Comparison of ENCODE assay signal across 8 mouse cellular contexts in genomic region chr6:114329597-114330470, GRCm38 (mm10). TPM values are rescaled to one million over a fixed set of nuclear protein-coding genes. Genes with fewer than 3 reads are reported as not detected.
DNase-seq lines count a peak whose midpoint lies in the region; ATAC-seq and TF ChIP-seq lines count a peak whose summit lies in the region.

No protein-coding gene starts in this region.

- WGBS in intestine, embryonic 14.5 days = 38% methylated on average over 8 of the region's 8 CpGs
- WGBS in intestine, embryonic 16.5 days = 40% methylated on average over 8 of the region's 8 CpGs
- 37% methylated on average over 8 of the region's 8 CpGs for WGBS in hindbrain, embryonic 16.5 days
- 33% methylated on average over 8 of the region's 8 CpGs for WGBS in stomach, postnatal 0 days

- peak; percentile 32; the same call in 1 of the 2 replicates for TF ChIP-seq CTCF in stomach, postnatal 0 days (IDR thresholded peaks at IDR 0.05; ENCODE audit: low read depth)

- H3K9me3 ChIP-seq in intestine, embryonic 14.5 days (ENCODE audit: control insufficient read depth, low read length) = no peaks in the 10 kb centered on the region
- H3K9me3 ChIP-seq in intestine, embryonic 16.5 days (ENCODE audit: control insufficient read depth, low read length) = no peaks in the 10 kb centered on the region
- H3K9me3 ChIP-seq in hindbrain, embryonic 16.5 days (ENCODE audit: control insufficient read depth, low read length) = no peaks in the 10 kb centered on the region
- no peaks in the 10 kb centered on the region for H3K9me3 ChIP-seq in stomach, postnatal 0 days (ENCODE audit: control insufficient read depth, low read length)

- H3K36me3 ChIP-seq in intestine, embryonic 14.5 days (ENCODE audit: control insufficient read depth, insufficient read depth, low read length) = no peaks in the 10 kb centered on the region
- no peaks in the 10 kb centered on the region for H3K36me3 ChIP-seq in intestine, embryonic 16.5 days (ENCODE audit: control insufficient read depth, insufficient read depth, low read length)
- no peaks in the 10 kb centered on the region for H3K36me3 ChIP-seq in hindbrain, embryonic 16.5 days (ENCODE audit: control insufficient read depth, insufficient read depth, low read length)
- no peaks in the 10 kb centered on the region for H3K36me3 ChIP-seq in stomach, postnatal 0 days (ENCODE audit: control insufficient read depth, insufficient read depth, low read length)

- no peaks in the 10 kb centered on the region for H3K27me3 ChIP-seq in intestine, embryonic 14.5 days (replicated peaks; ENCODE audit: control insufficient read depth, insufficient read depth, low read length)
- no peaks in the 10 kb centered on the region for H3K27me3 ChIP-seq in intestine, embryonic 16.5 days (replicated peaks; ENCODE audit: control insufficient read depth, insufficient read depth, low read length)
- no peaks in the 10 kb centered on the region for H3K27me3 ChIP-seq in hindbrain, embryonic 16.5 days (replicated peaks; ENCODE audit: control insufficient read depth, insufficient read depth, low read length)
- no peaks in the 10 kb centered on the region for H3K27me3 ChIP-seq in stomach, postnatal 0 days (ENCODE audit: control insufficient read depth, insufficient read depth, low read length)

- H3K4me3 ChIP-seq in intestine, embryonic 14.5 days (ENCODE audit: low read depth, low read length) = no peak overlapping the region
- H3K4me3 ChIP-seq in intestine, embryonic 16.5 days (ENCODE audit: low read length) = no peak overlapping the region
- H3K4me3 ChIP-seq in hindbrain, embryonic 16.5 days (ENCODE audit: low read length) = no peak overlapping the region
- no peak overlapping the region for H3K4me3 ChIP-seq in stomach, postnatal 0 days (ENCODE audit: low read depth, low read length)

- no peaks in the 10 kb centered on the region for H3K4me1 ChIP-seq in intestine, embryonic 14.5 days (replicated peaks; ENCODE audit: control insufficient read depth, insufficient read depth, low read length)
- H3K4me1 ChIP-seq in intestine, embryonic 16.5 days (ENCODE audit: control insufficient read depth, insufficient read depth, low read length) = no peaks in the 10 kb centered on the region
- H3K4me1 ChIP-seq in hindbrain, embryonic 16.5 days (ENCODE audit: control insufficient read depth, insufficient read depth, low read depth, low read length) = peaks cover 7% of the 10 kb centered on the region
- H3K4me1 ChIP-seq in stomach, postnatal 0 days (replicated peaks; ENCODE audit: control insufficient read depth, insufficient read depth) = no peaks in the 10 kb centered on the region

- no peak overlapping the region for H3K27ac ChIP-seq in intestine, embryonic 14.5 days (ENCODE audit: low read depth)
- no peak overlapping the region for H3K27ac ChIP-seq in intestine, embryonic 16.5 days (ENCODE audit: low read length)
- no peak overlapping the region; the same call in 1 of the 2 replicates for H3K27ac ChIP-seq in hindbrain, embryonic 16.5 days (ENCODE audit: low read depth, low read length)
- no peak overlapping the region for H3K27ac ChIP-seq in stomach, postnatal 0 days (replicated peaks)

- no peak overlapping the region for H3K4me2 ChIP-seq in intestine, embryonic 14.5 days (ENCODE audit: low read length)
- no peak overlapping the region for H3K4me2 ChIP-seq in intestine, embryonic 16.5 days (ENCODE audit: low read depth, low read length)
- no peak overlapping the region for H3K4me2 ChIP-seq in hindbrain, embryonic 16.5 days (ENCODE audit: low read length)
- H3K4me2 ChIP-seq in stomach, postnatal 0 days (replicated peaks; ENCODE audit: low read depth) = no peak overlapping the region

- ATAC-seq in intestine, embryonic 14.5 days (replicated peaks; ENCODE audit: low FRiP score, low TSS enrichment, low read depth) = peak; percentile 40; the same call in 1 of the 2 replicates
- no peak for ATAC-seq in intestine, embryonic 16.5 days
- ATAC-seq in hindbrain, embryonic 16.5 days = peak; percentile 80
- no peak for ATAC-seq in stomach, postnatal 0 days (ENCODE audit: low FRiP score, low TSS enrichment)

- no peak for DNase-seq in intestine, embryonic 14.5 days (ENCODE audit: low spot score)
- peak; percentile 53 to 69 for DNase-seq in right cerebral cortex, postnatal 10 days (ENCODE audit: low spot score in 2 of 2)
- DNase-seq in right cerebral cortex, adult 2 months (ENCODE audit: low spot score in 2 of 2) = no peak
- no peak for DNase-seq in stomach, postnatal 0 days (ENCODE audit: low spot score)
- DNase-seq in testis, postnatal 10 days (ENCODE audit: low spot score) = no peak
- DNase-seq in cerebellum, adult 11 months = no peak

- no peak for TF ChIP-seq EP300 in stomach, postnatal 0 days (optimal IDR thresholded peaks at IDR 0.05)

- H3K9ac ChIP-seq in intestine, embryonic 14.5 days (ENCODE audit: low read length) = no peak overlapping the region
- no peak overlapping the region for H3K9ac ChIP-seq in intestine, embryonic 16.5 days (ENCODE audit: low read depth, low read length)
- no peak overlapping the region for H3K9ac ChIP-seq in hindbrain, embryonic 16.5 days (ENCODE audit: low read depth, low read length)
- H3K9ac ChIP-seq in stomach, postnatal 0 days (ENCODE audit: low read length) = no peak overlapping the region

RNA-seq across cellular contexts. Expression of gene Slc6a1, which starts 47.4 kb away (rescaled TPM):
- not detected in 2 replicates for polyA plus RNA-seq in intestine, embryonic 14.5 days (2014; fragmentation: Nextera tagmentation; extraction: Ambion mirVana)
- not detected in 2 replicates for polyA plus RNA-seq in intestine, embryonic 16.5 days (2015; fragmentation: Nextera tagmentation; extraction: Ambion mirVana)
- 166 and 172 TPM in 2 replicates for polyA plus RNA-seq in hindbrain, embryonic 16.5 days (2015; fragmentation: Nextera tagmentation; extraction: Ambion mirVana)
- polyA plus RNA-seq in stomach, postnatal 0 days (2015; fragmentation: Nextera tagmentation; extraction: Ambion mirVana) = 0.07 TPM in 1 of 2 replicates, not detected in the other

Comparison
In these comparisons a context has a peak if more than half of its experiments do, and no peak if none do; other contexts are left out.
1. ATAC-seq: peak in intestine, embryonic 14.5 days (single experiment) and hindbrain, embryonic 16.5 days (single experiment); none in intestine, embryonic 16.5 days (single experiment) and stomach, postnatal 0 days (single experiment).
2. DNase-seq: peak in right cerebral cortex, postnatal 10 days (2 of 2); none in intestine, embryonic 14.5 days (single experiment), right cerebral cortex, adult 2 months (0 of 2), stomach, postnatal 0 days (single experiment), testis, postnatal 10 days (single experiment) and cerebellum, adult 11 months (single experiment).
3. RNA of gene Slc6a1, which starts 47.4 kb away (polyA plus RNA-seq): 166 to 172 TPM in hindbrain, embryonic 16.5 days; not detected in intestine, embryonic 16.5 days, 0.07 TPM in stomach, postnatal 0 days and not detected in intestine, embryonic 14.5 days; every median in the first group is over 100 times any median in the second.